Mouse (Mus musculus): ENCODE results near the gene Hk1. TPM values are rescaled to one million over a fixed set of nuclear protein-coding genes. Genes with fewer than 3 reads are reported as not detected.

Gene Hk1
- polyA plus RNA-seq, 1 experiment: 103 TPM

GRCm38 (mm10) chr10:62261115-62261886 lies 118.4 kb downstream of the Hk1 start:
- no peaks in the 10 kb centered on the region for H3K79me2 ChIP-seq (ENCODE audit: control insufficient read depth, insufficient read depth)
- no peak overlapping the region for H3ac ChIP-seq (ENCODE audit: control insufficient read depth, insufficient read length)
- no peaks in the 10 kb centered on the region for H3K36me3 ChIP-seq (ENCODE audit: control insufficient read depth, insufficient read depth)
- no peak overlapping the region for H3K4me3 ChIP-seq
- TF ChIP-seq POLR2A (IDR thresholded peaks at IDR 0.05; ENCODE audit: insufficient read length, low read depth) (no peak), TCF3 (IDR thresholded peaks at IDR 0.05; ENCODE audit: insufficient read length, low read depth) (no peak), CEBPB (IDR thresholded peaks at IDR 0.05; ENCODE audit: insufficient read depth, poor library complexity, severe bottlenecking) (no peak), REST (IDR thresholded peaks at IDR 0.05; ENCODE audit: insufficient read depth, insufficient read length) (no peak), SRF (IDR thresholded peaks at IDR 0.05; ENCODE audit: control insufficient read depth, insufficient read length, low read depth) (no peak), POLR2AphosphoS2 (IDR thresholded peaks at IDR 0.05; ENCODE audit: insufficient read length, low read depth) (no peak), MYOD1 (IDR thresholded peaks at IDR 0.05; ENCODE audit: control insufficient read depth in 1 of 3, insufficient read length in 2 of 3, low read depth in 2 of 3) (no peak), TCF12 (IDR thresholded peaks at IDR 0.05; ENCODE audit: insufficient read depth, poor library complexity, severe bottlenecking) (no peak), MAX (IDR thresholded peaks at IDR 0.05; ENCODE audit: low read depth) (no peak), USF1 (IDR thresholded peaks at IDR 0.05; ENCODE audit: low read depth) (no peak), E2F4 (IDR thresholded peaks at IDR 0.05; ENCODE audit: insufficient read depth) (no peak), MYOG (IDR thresholded peaks at IDR 0.05; ENCODE audit: control insufficient read depth in 1 of 3, insufficient read depth in 1 of 3, insufficient read length in 2 of 3, low read depth in 2 of 3) (no peak)
- peaks cover 5% of the 10 kb centered on the region for H3K27me3 ChIP-seq (ENCODE audit: control insufficient read depth, insufficient read depth, insufficient read length)
- no peak overlapping the region for H3K4me2 ChIP-seq (ENCODE audit: low read depth)

GRCm38 (mm10) chr10:62258298-62258697 lies 121.4 kb downstream of the Hk1 start:
- peaks cover 5% of the 10 kb centered on the region for H3K27me3 ChIP-seq (ENCODE audit: control insufficient read depth, insufficient read depth, insufficient read length)
- H3K36me3 ChIP-seq (ENCODE audit: control insufficient read depth, insufficient read depth): no peaks in the 10 kb centered on the region
- TF ChIP-seq REST (IDR thresholded peaks at IDR 0.05; ENCODE audit: insufficient read depth, insufficient read length): no peak
- no peak for TF ChIP-seq POLR2AphosphoS2 (IDR thresholded peaks at IDR 0.05; ENCODE audit: insufficient read length, low read depth)
- no peak for TF ChIP-seq MYOG (IDR thresholded peaks at IDR 0.05; ENCODE audit: control insufficient read depth in 1 of 3, insufficient read depth in 1 of 3, insufficient read length in 2 of 3, low read depth in 2 of 3)
- TF ChIP-seq SRF (IDR thresholded peaks at IDR 0.05; ENCODE audit: control insufficient read depth, insufficient read length, low read depth): no peak
- TF ChIP-seq POLR2A (IDR thresholded peaks at IDR 0.05; ENCODE audit: insufficient read length, low read depth): no peak
- no peak for TF ChIP-seq E2F4 (IDR thresholded peaks at IDR 0.05; ENCODE audit: insufficient read depth)
- TF ChIP-seq MYOD1 (IDR thresholded peaks at IDR 0.05; ENCODE audit: control insufficient read depth in 1 of 3, insufficient read length in 2 of 3, low read depth in 2 of 3): no peak
- TF ChIP-seq CEBPB (IDR thresholded peaks at IDR 0.05; ENCODE audit: insufficient read depth, poor library complexity, severe bottlenecking): no peak
- TF ChIP-seq TCF3 (IDR thresholded peaks at IDR 0.05; ENCODE audit: insufficient read length, low read depth): no peak
- TF ChIP-seq USF1 (IDR thresholded peaks at IDR 0.05; ENCODE audit: low read depth): no peak
- no peak for TF ChIP-seq MAX (IDR thresholded peaks at IDR 0.05; ENCODE audit: low read depth)
- no peak for TF ChIP-seq TCF12 (IDR thresholded peaks at IDR 0.05; ENCODE audit: insufficient read depth, poor library complexity, severe bottlenecking)
- H3K79me2 ChIP-seq (ENCODE audit: control insufficient read depth, insufficient read depth): no peaks in the 10 kb centered on the region
- H3K4me3 ChIP-seq: no peak overlapping the region
- no peak overlapping the region for H3ac ChIP-seq (ENCODE audit: control insufficient read depth, insufficient read length)
- no peak overlapping the region for H3K4me2 ChIP-seq (ENCODE audit: low read depth)

- TF ChIP-seq TCF3 (IDR thresholded peaks at IDR 0.05; ENCODE audit: insufficient read length, low read depth) (no peak), MYOG (IDR thresholded peaks at IDR 0.05; ENCODE audit: control insufficient read depth in 1 of 3, insufficient read depth in 1 of 3, insufficient read length in 2 of 3, low read depth in 2 of 3) (no peak), MAX (IDR thresholded peaks at IDR 0.05; ENCODE audit: low read depth) (no peak), CEBPB (IDR thresholded peaks at IDR 0.05; ENCODE audit: insufficient read depth, poor library complexity, severe bottlenecking) (no peak), SRF (IDR thresholded peaks at IDR 0.05; ENCODE audit: control insufficient read depth, insufficient read length, low read depth) (no peak), TCF12 (IDR thresholded peaks at IDR 0.05; ENCODE audit: insufficient read depth, poor library complexity, severe bottlenecking) (no peak), REST (IDR thresholded peaks at IDR 0.05; ENCODE audit: insufficient read depth, insufficient read length) (no peak), MYOD1 (IDR thresholded peaks at IDR 0.05; ENCODE audit: control insufficient read depth in 1 of 3, insufficient read length in 2 of 3, low read depth in 2 of 3) (no peak), USF1 (IDR thresholded peaks at IDR 0.05; ENCODE audit: low read depth) (no peak), E2F4 (IDR thresholded peaks at IDR 0.05; ENCODE audit: insufficient read depth) (no peak), POLR2AphosphoS2 (IDR thresholded peaks at IDR 0.05; ENCODE audit: insufficient read length, low read depth) (no peak), POLR2A (IDR thresholded peaks at IDR 0.05; ENCODE audit: insufficient read length, low read depth) (no peak)
- Histone ChIP-seq H3K79me2 (ENCODE audit: control insufficient read depth, insufficient read depth) (no peaks in the 10 kb centered on the region), H3K4me3 (no peak overlapping the region), H3K27me3 (ENCODE audit: control insufficient read depth, insufficient read depth, insufficient read length) (no peaks in the 10 kb centered on the region), H3K4me2 (ENCODE audit: low read depth) (no peak overlapping the region), H3ac (ENCODE audit: control insufficient read depth, insufficient read length) (no peak overlapping the region), H3K36me3 (ENCODE audit: control insufficient read depth, insufficient read depth) (no peaks in the 10 kb centered on the region)
Measured at GRCm38 (mm10) chr10:62252496-62253235, 127.0 kb downstream of the Hk1 start.

- no peaks in the 10 kb centered on the region for H3K36me3 ChIP-seq (ENCODE audit: control insufficient read depth, insufficient read depth)
- no peak within 1 kb of the TSS for H3K4me3 ChIP-seq
- H3K27me3 ChIP-seq (ENCODE audit: control insufficient read depth, insufficient read depth, insufficient read length): no peaks in the 10 kb centered on the region
- H3K79me2 ChIP-seq (ENCODE audit: control insufficient read depth, insufficient read depth): no peaks in the 10 kb centered on the region
- TF ChIP-seq USF1 (IDR thresholded peaks at IDR 0.05; ENCODE audit: low read depth) (no peak), POLR2AphosphoS2 (IDR thresholded peaks at IDR 0.05; ENCODE audit: insufficient read length, low read depth) (no peak), CEBPB (IDR thresholded peaks at IDR 0.05; ENCODE audit: insufficient read depth, poor library complexity, severe bottlenecking) (no peak), POLR2A (IDR thresholded peaks at IDR 0.05; ENCODE audit: insufficient read length, low read depth) (no peak), TCF12 (IDR thresholded peaks at IDR 0.05; ENCODE audit: insufficient read depth, poor library complexity, severe bottlenecking) (no peak), TCF3 (IDR thresholded peaks at IDR 0.05; ENCODE audit: insufficient read length, low read depth) (no peak), MYOG (IDR thresholded peaks at IDR 0.05; ENCODE audit: control insufficient read depth in 1 of 3, insufficient read depth in 1 of 3, insufficient read length in 2 of 3, low read depth in 2 of 3) (no peak), MYOD1 (IDR thresholded peaks at IDR 0.05; ENCODE audit: control insufficient read depth in 1 of 3, insufficient read length in 2 of 3, low read depth in 2 of 3) (no peak), REST (IDR thresholded peaks at IDR 0.05; ENCODE audit: insufficient read depth, insufficient read length) (no peak), MAX (IDR thresholded peaks at IDR 0.05; ENCODE audit: low read depth) (no peak), SRF (IDR thresholded peaks at IDR 0.05; ENCODE audit: control insufficient read depth, insufficient read length, low read depth) (no peak), E2F4 (IDR thresholded peaks at IDR 0.05; ENCODE audit: insufficient read depth) (no peak)
- H3ac ChIP-seq (ENCODE audit: control insufficient read depth, insufficient read length): no peak within 1 kb of the TSS
- no peak within 1 kb of the TSS for H3K4me2 ChIP-seq (ENCODE audit: low read depth)
Measured at GRCm38 (mm10) chr10:62252000-62252488, 127.7 kb downstream of the Hk1 start, which contains the start of gene Tacr2. Tacr2 (plus strand) TSS chr10:62252438.

Measured in myocyte (in vitro differentiated cells).